19 mouse cellular contexts compared by ENCODE assay signal in genomic region chr1:135839065-135839464, GRCm38 (mm10). TPM values are rescaled to one million over a fixed set of nuclear protein-coding genes. Genes with fewer than 3 reads are reported as not detected.
"Had no signal": no experiment of that assay in that cellular context is flagged by ENCODE, and none has a peak within 500 bp of the region (broad histone marks: within the 10 kb centered on the region; RNA-seq: fewer than 3 reads in every experiment).

No protein-coding gene starts in this region.

- H3K4me3 ChIP-seq: kidney, embryonic 15.5 days; left cerebral cortex, adult 2 months; liver, embryonic 13.5 days; midbrain, embryonic 13.5 days; neural tube, embryonic 12.5 days; neural tube, embryonic 15.5 days; stomach, embryonic 15.5 days had no signal

- H3K9ac ChIP-seq: kidney, embryonic 15.5 days; liver, embryonic 13.5 days; midbrain, embryonic 13.5 days; neural tube, embryonic 12.5 days; neural tube, embryonic 15.5 days; stomach, embryonic 15.5 days had no signal

- H3K36me3 ChIP-seq: kidney, embryonic 15.5 days; liver, embryonic 13.5 days; midbrain, embryonic 13.5 days; neural tube, embryonic 12.5 days; neural tube, embryonic 15.5 days; stomach, embryonic 15.5 days had no signal

- H3K27ac ChIP-seq: kidney, embryonic 15.5 days; left cerebral cortex, adult 2 months; liver, embryonic 13.5 days; macrophage; midbrain, embryonic 13.5 days; neural tube, embryonic 12.5 days; neural tube, embryonic 15.5 days; stomach, embryonic 15.5 days had no signal

- ATAC-seq: midbrain, embryonic 13.5 days had no signal

- H3K4me1 ChIP-seq: liver, embryonic 13.5 days; midbrain, embryonic 13.5 days; neural tube, embryonic 12.5 days had no signal

- H3K27me3 ChIP-seq: kidney, embryonic 15.5 days; midbrain, embryonic 13.5 days; neural tube, embryonic 12.5 days; neural tube, embryonic 15.5 days; stomach, embryonic 15.5 days had no signal

- DNase-seq: kidney, postnatal 10 days; kidney, postnatal 36 days; layer of hippocampus, postnatal 36 days; liver, embryonic 13.5 days; lung, adult 2 months; right cerebral cortex, postnatal 25 days; spleen, adult 18-20 months; thymus, postnatal 25 days had no signal

- H3K4me2 ChIP-seq: kidney, embryonic 15.5 days; liver, embryonic 13.5 days; midbrain, embryonic 13.5 days; neural tube, embryonic 12.5 days; neural tube, embryonic 15.5 days; stomach, embryonic 15.5 days had no signal

- H3K9me3 ChIP-seq: kidney, embryonic 15.5 days; liver, embryonic 13.5 days; midbrain, embryonic 13.5 days; neural tube, embryonic 12.5 days; neural tube, embryonic 15.5 days; stomach, embryonic 15.5 days had no signal

RNA-seq across cellular contexts. Expression of gene Tnnt2, which starts 2.9 kb away (rescaled TPM):
- total RNA-seq: megakaryocyte, adult 5-6 weeks had no signal
- polyA plus RNA-seq: macrophage had no signal

RNA-seq across cellular contexts. Expression of gene Lad1, which starts 20.7 kb away (rescaled TPM):
- total RNA-seq: megakaryocyte, adult 5-6 weeks had no signal

RNA-seq across cellular contexts. Expression of gene Tnni1, which starts 59.8 kb away (rescaled TPM):
- total RNA-seq: layer of hippocampus, postnatal 10 days; midbrain, postnatal 0 days had no signal
- polyA plus RNA-seq: liver, adult 2 months; macrophage had no signal
